Mouse (Mus musculus): ENCODE data around the gene Slc35f2. TPM values are rescaled to one million over a fixed set of nuclear protein-coding genes. Genes with fewer than 3 reads are reported as not detected.

The Slc35f2 gene
- polyA plus RNA-seq, 1 experiment from 2014 or later = 7.0 TPM

- no peak overlapping the region for H3K27ac ChIP-seq (replicated peaks)
- H3K36me3 ChIP-seq (replicated peaks) = no peaks in the 10 kb centered on the region
- no peaks in the 10 kb centered on the region for H3K27me3 ChIP-seq (replicated peaks; ENCODE audit: low read depth, poor library complexity, severe bottlenecking)
- DNase-seq (ENCODE audit: low spot score) = no peak
- no peaks in the 10 kb centered on the region for H3K4me1 ChIP-seq
- 68% methylated on average over 4 of the region's 4 CpGs for WGBS
- no peak overlapping the region for H3K4me3 ChIP-seq
- no peaks in the 10 kb centered on the region for H3K9me3 ChIP-seq
Measured at GRCm38 (mm10) chr9:53835976-53836375, 64.6 kb downstream of the Slc35f2 start.

DNA sequence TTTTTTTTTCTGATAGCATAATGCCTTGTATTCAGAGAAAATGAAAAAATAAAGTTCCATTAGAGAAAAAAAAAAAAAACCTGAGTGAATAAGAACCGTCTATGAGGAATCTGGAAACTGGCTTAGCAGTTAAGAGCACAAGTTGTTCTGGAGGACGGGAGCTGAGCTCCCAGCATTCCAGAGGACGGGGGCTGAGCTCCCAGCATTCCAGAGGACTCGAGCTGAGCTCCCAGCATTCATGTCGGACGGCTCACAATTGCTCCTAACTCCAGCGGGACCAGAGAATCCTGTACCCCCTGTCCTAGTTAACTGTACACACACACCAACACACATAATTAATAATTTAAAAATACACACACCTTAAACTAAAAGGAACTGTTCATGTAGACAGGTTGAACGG is 67.5 kb downstream of the Slc35f2 start:
- WGBS = 81% methylated on average over 8 of the region's 8 CpGs
- Histone ChIP-seq H3K9me3 (no peaks in the 10 kb centered on the region), H3K36me3 (replicated peaks) (no peaks in the 10 kb centered on the region), H3K4me3 (no peak overlapping the region), H3K27me3 (replicated peaks; ENCODE audit: low read depth, poor library complexity, severe bottlenecking) (no peaks in the 10 kb centered on the region), H3K4me1 (no peaks in the 10 kb centered on the region), H3K27ac (replicated peaks) (no peak overlapping the region)
- DNase-seq (ENCODE audit: low spot score) = no peak

DNA sequence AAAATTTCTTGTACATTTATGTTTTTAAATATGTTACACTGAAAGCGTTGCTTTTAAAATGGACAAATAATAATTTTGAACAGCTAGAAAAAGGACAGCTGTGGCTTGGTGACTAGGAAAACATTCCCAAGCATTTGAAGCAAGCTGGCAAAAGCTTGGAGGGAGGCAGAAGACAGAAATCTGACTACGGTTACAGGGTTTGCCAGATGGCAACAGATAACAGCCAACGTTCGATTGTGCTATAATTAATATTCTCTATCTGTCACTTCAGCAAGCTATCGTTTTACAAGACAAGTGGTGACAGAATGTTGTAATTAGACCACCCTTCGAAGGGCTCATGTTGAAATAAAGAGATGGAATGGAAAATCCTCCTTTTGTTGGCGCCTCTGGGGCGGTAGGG is 77.2 kb downstream of the Slc35f2 start:
- no peak overlapping the region for H3K27ac ChIP-seq (replicated peaks)
- no peaks in the 10 kb centered on the region for H3K27me3 ChIP-seq (replicated peaks; ENCODE audit: low read depth, poor library complexity, severe bottlenecking)
- no peaks in the 10 kb centered on the region for H3K36me3 ChIP-seq (replicated peaks)
- H3K4me1 ChIP-seq = no peaks in the 10 kb centered on the region
- 87% methylated on average over 8 of the region's 8 CpGs for WGBS
- H3K4me3 ChIP-seq = no peak overlapping the region
- no peak for DNase-seq (ENCODE audit: low spot score)
- no peaks in the 10 kb centered on the region for H3K9me3 ChIP-seq

DNA sequence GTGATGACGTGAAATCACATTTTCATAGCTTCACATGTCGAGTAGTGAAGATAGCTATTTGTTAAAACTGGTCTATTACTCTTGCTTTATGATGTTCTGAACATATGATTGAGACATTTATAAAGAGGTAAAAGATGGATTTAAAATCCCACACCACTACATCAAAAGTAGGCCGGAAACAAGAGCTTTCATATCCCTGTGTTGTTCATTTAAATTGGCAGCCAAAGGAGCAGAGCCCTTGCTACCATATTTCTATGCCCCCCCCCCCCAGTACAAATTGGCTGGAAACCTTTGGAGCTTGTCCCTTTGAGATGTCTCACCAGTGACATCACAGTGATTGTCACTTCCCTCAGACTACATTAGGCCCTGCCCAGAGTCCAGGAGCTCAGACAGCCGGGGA is 78.5 kb downstream of the Slc35f2 start, which contains the start of gene Sln:
Sln (plus strand) TSS at position 301 of the 400 bp plus-strand sequence.
- no peak for DNase-seq (ENCODE audit: low spot score)
- Histone ChIP-seq H3K4me1 (no peaks in the 10 kb centered on the region), H3K36me3 (replicated peaks) (no peaks in the 10 kb centered on the region), H3K4me3 (no peak within 1 kb of the TSS), H3K27ac (replicated peaks) (no peak within 1 kb of the TSS), H3K27me3 (replicated peaks; ENCODE audit: low read depth, poor library complexity, severe bottlenecking) (no peaks in the 10 kb centered on the region), H3K9me3 (no peaks in the 10 kb centered on the region)
- WGBS = 85% methylated on average over 4 of the region's 4 CpGs

DNA sequence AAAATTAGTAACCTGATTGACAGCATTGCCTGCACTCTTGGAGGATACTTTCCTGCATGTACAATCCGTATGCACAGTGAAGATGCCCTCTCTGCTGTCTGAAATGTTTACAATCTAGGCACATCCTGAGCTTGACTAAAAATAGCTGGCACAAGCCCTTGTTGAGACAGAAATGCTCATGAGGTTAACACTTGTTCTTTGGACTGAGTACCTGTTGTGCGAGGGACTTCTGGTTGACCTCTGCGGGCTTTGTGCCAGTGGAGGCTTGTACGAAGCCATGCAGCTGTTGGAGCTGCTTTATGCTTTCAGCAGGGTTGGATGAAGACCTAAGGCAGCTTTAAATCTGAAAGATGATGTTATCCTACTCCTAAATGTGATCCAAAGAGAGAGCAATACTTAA is 80.8 kb downstream of the Slc35f2 start:
- Histone ChIP-seq H3K9me3 (no peaks in the 10 kb centered on the region), H3K36me3 (replicated peaks) (no peaks in the 10 kb centered on the region), H3K4me3 (no peak overlapping the region), H3K27me3 (replicated peaks; ENCODE audit: low read depth, poor library complexity, severe bottlenecking) (no peaks in the 10 kb centered on the region), H3K27ac (replicated peaks) (no peak overlapping the region), H3K4me1 (no peaks in the 10 kb centered on the region)
- WGBS = 89% methylated on average over 4 of the region's 4 CpGs
- DNase-seq (ENCODE audit: low spot score) = no peak

GRCm38 (mm10) chr9:53853672-53854071 is 82.3 kb downstream of the Slc35f2 start:
- Histone ChIP-seq H3K36me3 (replicated peaks) (no peaks in the 10 kb centered on the region), H3K9me3 (no peaks in the 10 kb centered on the region), H3K27me3 (replicated peaks; ENCODE audit: low read depth, poor library complexity, severe bottlenecking) (no peaks in the 10 kb centered on the region), H3K4me3 (no peak overlapping the region), H3K4me1 (no peaks in the 10 kb centered on the region), H3K27ac (replicated peaks) (no peak overlapping the region)
- 62% methylated on average over 1 of the region's 1 CpGs for WGBS
- DNase-seq (ENCODE audit: low spot score) = no peak

GRCm38 (mm10) chr9:53854525-53854924 is 83.2 kb downstream of the Slc35f2 start:
- H3K27ac ChIP-seq (replicated peaks) = no peak overlapping the region
- no peaks in the 10 kb centered on the region for H3K36me3 ChIP-seq (replicated peaks)
- WGBS = 92% methylated on average over 1 of the region's 1 CpGs
- no peak for DNase-seq (ENCODE audit: low spot score)
- H3K4me1 ChIP-seq = no peaks in the 10 kb centered on the region
- H3K9me3 ChIP-seq = no peaks in the 10 kb centered on the region
- no peaks in the 10 kb centered on the region for H3K27me3 ChIP-seq (replicated peaks; ENCODE audit: low read depth, poor library complexity, severe bottlenecking)
- no peak overlapping the region for H3K4me3 ChIP-seq

DNA sequence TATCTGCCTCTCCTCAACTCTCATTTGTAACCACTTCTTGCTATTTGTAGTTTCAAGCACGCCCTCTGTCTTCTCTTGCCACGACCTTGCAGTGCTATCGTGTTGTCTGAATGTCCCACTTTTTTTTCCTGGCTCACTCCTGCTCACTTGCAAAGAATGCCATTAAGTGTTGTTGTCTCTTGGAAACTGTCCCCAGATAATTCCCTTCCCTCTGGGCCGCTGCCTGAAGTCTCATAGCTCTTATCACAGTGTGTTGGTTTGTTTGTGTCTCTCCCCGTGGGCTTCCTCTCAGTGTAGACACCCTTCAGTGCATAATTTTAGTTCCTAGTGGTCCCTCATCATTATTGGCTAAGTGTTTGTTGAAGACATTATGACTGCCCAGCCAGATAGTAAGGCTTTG is 86.5 kb downstream of the Slc35f2 start:
- Histone ChIP-seq H3K9me3 (no peaks in the 10 kb centered on the region), H3K27ac (replicated peaks) (no peak overlapping the region), H3K4me3 (no peak overlapping the region), H3K27me3 (replicated peaks; ENCODE audit: low read depth, poor library complexity, severe bottlenecking) (no peaks in the 10 kb centered on the region), H3K36me3 (replicated peaks) (no peaks in the 10 kb centered on the region), H3K4me1 (no peaks in the 10 kb centered on the region)
- 82% methylated on average over 5 of the region's 5 CpGs for WGBS
- no peak for DNase-seq (ENCODE audit: low spot score)

Other genes starting within 250 kb of the Slc35f2 start
- 19.3 and 22.0 TPM in 2 replicates for gene Atm, start 234.8 kb upstream of the Slc35f2 start, polyA plus RNA-seq (2016; fragmentation: Nextera tagmentation; extraction: Ambion mirVana)
- gene Npat, start 234.5 kb upstream of the Slc35f2 start, polyA plus RNA-seq (2016; fragmentation: Nextera tagmentation; extraction: Ambion mirVana) = 20.6 and 23.9 TPM in 2 replicates
- 33.6 and 37.4 TPM in 2 replicates for gene Acat1, start 161.2 kb upstream of the Slc35f2 start, polyA plus RNA-seq (2016; fragmentation: Nextera tagmentation; extraction: Ambion mirVana)
- 38.1 and 38.6 TPM in 2 replicates for gene Cul5, start 101.5 kb upstream of the Slc35f2 start, polyA plus RNA-seq (2016; fragmentation: Nextera tagmentation; extraction: Ambion mirVana)
- gene Rab39, start 65.3 kb upstream of the Slc35f2 start, polyA plus RNA-seq (2016; fragmentation: Nextera tagmentation; extraction: Ambion mirVana) = 1.4 and 1.5 TPM in 2 replicates
- gene Sln, start 78.6 kb downstream of the Slc35f2 start, polyA plus RNA-seq (2016; fragmentation: Nextera tagmentation; extraction: Ambion mirVana) = 0.22 TPM in 1 of 2 replicates, not detected in the other
- 0.87 and 0.93 TPM in 2 replicates for gene Elmod1, start 203.8 kb downstream of the Slc35f2 start, polyA plus RNA-seq (2016; fragmentation: Nextera tagmentation; extraction: Ambion mirVana)

Measured in embryonic facial prominence, embryonic 10.5 days (tissue).